Mouse (Mus musculus) stomach, embryonic 14.5 days (tissue): ENCODE measurements at regions not wholly inside any gene's neighbourhood (a gene's known extent, or its start where the extent isn't known, plus 50 kb on each side); places are given as distances from the start of the nearest gene placed in this dataset.

Experiments used
- ATAC-seq: fragments of 200-750 bp; cut with Nextera tagmentation; 2 replicates; pipeline ENCODE4 v1.8.0; 2017; ENCODE audit warnings: low read depth, moderate TSS enrichment; ENCODE audit not compliant: insufficient number of reproducible peaks, insufficient read depth, low FRiP score
- H3K27ac ChIP-seq: fragments of 300-500 bp; sonication (generic); 2 replicates; pipeline ENCODE4 v1.5.1; 2014; ENCODE audit warnings: mild to moderate bottlenecking, low read length, moderate library complexity, mixed read lengths
- H3K27me3 ChIP-seq: fragments of 300-500 bp; sonication (generic); 2 replicates; pipeline ENCODE4 v1.6.1; 2014; ENCODE audit warnings: low read length, control low read depth, mixed read lengths; ENCODE audit not compliant: control insufficient read depth, insufficient read depth
- H3K36me3 ChIP-seq: fragments of 300-500 bp; sonication (generic); 2 replicates; pipeline ENCODE4 v1.6.1; 2014; ENCODE audit warnings: mild to moderate bottlenecking, control low read depth, low read length, moderate library complexity, mixed read lengths; ENCODE audit not compliant: control insufficient read depth, insufficient read depth
- H3K4me1 ChIP-seq: fragments of 300-500 bp; sonication (generic); 2 replicates; pipeline ENCODE4 v1.6.1; 2014; ENCODE audit warnings: low read length, control low read depth, mixed read lengths; ENCODE audit not compliant: control insufficient read depth, insufficient read depth
- H3K4me2 ChIP-seq: fragments of 300-500 bp; sonication (generic); replicated peaks from 2 replicates; pipeline ENCODE4 v1.6.1; 2014; ENCODE audit warnings: low read depth, low read length, control low read depth
- H3K4me3 ChIP-seq: fragments of 300-500 bp; sonication (generic); 2 replicates; pipeline ENCODE4 v1.5.1; 2014; ENCODE audit warnings: low read depth, low read length, control low read depth
- H3K9ac ChIP-seq: fragments of 300-500 bp; sonication (generic); replicated peaks from 2 replicates; pipeline ENCODE4 v1.6.1; 2014; ENCODE audit warnings: low read depth, mild to moderate bottlenecking, control low read depth, low read length, moderate library complexity, mixed read lengths
- H3K9me3 ChIP-seq: fragments of 300-500 bp; sonication (generic); 2 replicates; pipeline ENCODE4 v1.6.1; 2016; ENCODE audit warnings: low read depth, low read length, control low read depth; ENCODE audit not compliant: control insufficient read depth
- WGBS: fragments of 180-500 bp; shearing (Covaris S2); extraction: QIAGEN DNeasy Blood & Tissue Kit; methylation state at CpG from one replicate; pipeline ENCODE4 v1.1.7; 2014; 5-methylcytosine and 5-hydroxymethylcytosine counted together

- no peaks in the 10 kb centered on the region for H3K36me3 ChIP-seq
- no peak overlapping the region for H3K9ac ChIP-seq
- no peak overlapping the region for H3K27ac ChIP-seq
- WGBS, result 81% methylated on average over 5 of the region's 5 CpGs
- no peak for ATAC-seq
- H3K4me2 ChIP-seq, result no peak overlapping the region
- no peak overlapping the region for H3K4me3 ChIP-seq
- no peaks in the 10 kb centered on the region for H3K27me3 ChIP-seq
- H3K9me3 ChIP-seq, result no peaks in the 10 kb centered on the region
- no peaks in the 10 kb centered on the region for H3K4me1 ChIP-seq
These were observed 56.9 kb downstream of the Dmrt2 start for GRCm38 (mm10) chr19:25729103-25729502.

GRCm38 (mm10) chr19:25729633-25730032, 57.4 kb downstream of the Dmrt2 start:
- no peak overlapping the region for H3K4me3 ChIP-seq
- no peaks in the 10 kb centered on the region for H3K9me3 ChIP-seq
- no peaks in the 10 kb centered on the region for H3K27me3 ChIP-seq
- no peak overlapping the region for H3K4me2 ChIP-seq
- no peaks in the 10 kb centered on the region for H3K4me1 ChIP-seq
- WGBS, result 100% methylated on average over 1 of the region's 1 CpGs
- no peaks in the 10 kb centered on the region for H3K36me3 ChIP-seq
- no peak overlapping the region for H3K9ac ChIP-seq
- no peak overlapping the region for H3K27ac ChIP-seq
- ATAC-seq, result no peak

GRCm38 (mm10) chr19:25778455-25778854, 106.2 kb downstream of the Dmrt2 start:
- H3K27me3 ChIP-seq, result no peaks in the 10 kb centered on the region
- no peak overlapping the region for H3K4me3 ChIP-seq
- WGBS, result 69% methylated on average over 4 of the region's 4 CpGs
- no peaks in the 10 kb centered on the region for H3K4me1 ChIP-seq
- H3K27ac ChIP-seq, result no peak overlapping the region
- H3K9me3 ChIP-seq, result no peaks in the 10 kb centered on the region
- ATAC-seq, result no peak
- no peak overlapping the region for H3K9ac ChIP-seq
- H3K36me3 ChIP-seq, result no peaks in the 10 kb centered on the region
- no peak overlapping the region for H3K4me2 ChIP-seq

GRCm38 (mm10) chr19:25779356-25779755, 107.1 kb downstream of the Dmrt2 start:
- WGBS, result 39% methylated on average over 7 of the region's 7 CpGs
- no peak for ATAC-seq
- Histone ChIP-seq H3K27ac (no peak overlapping the region), H3K9ac (no peak overlapping the region), H3K36me3 (no peaks in the 10 kb centered on the region), H3K4me3 (no peak overlapping the region), H3K4me2 (no peak overlapping the region), H3K27me3 (no peaks in the 10 kb centered on the region), H3K9me3 (no peaks in the 10 kb centered on the region), H3K4me1 (no peaks in the 10 kb centered on the region)

- Histone ChIP-seq H3K36me3 (no peaks in the 10 kb centered on the region), H3K4me2 (no peak overlapping the region), H3K9ac (no peak overlapping the region), H3K27me3 (no peaks in the 10 kb centered on the region), H3K27ac (no peak overlapping the region), H3K4me1 (no peaks in the 10 kb centered on the region), H3K9me3 (no peaks in the 10 kb centered on the region), H3K4me3 (no peak overlapping the region)
- ATAC-seq, result no peak
- WGBS, result 52% methylated on average over 7 of the region's 7 CpGs
These were observed 109.1 kb downstream of the Dmrt2 start for GRCm38 (mm10) chr19:25781314-25781713.

- Histone ChIP-seq H3K4me2 (no peak overlapping the region), H3K4me3 (no peak overlapping the region), H3K36me3 (no peaks in the 10 kb centered on the region), H3K9ac (no peak overlapping the region), H3K4me1 (no peaks in the 10 kb centered on the region), H3K9me3 (no peaks in the 10 kb centered on the region), H3K27ac (no peak overlapping the region), H3K27me3 (no peaks in the 10 kb centered on the region)
- no peak for ATAC-seq
- 70% methylated on average over 7 of the region's 7 CpGs for WGBS
These were observed 130.5 kb downstream of the Dmrt2 start for GRCm38 (mm10) chr19:25802692-25803091.

GRCm38 (mm10) chr19:25805351-25805750, 133.1 kb downstream of the Dmrt2 start:
- 62% methylated on average over 11 of the region's 11 CpGs for WGBS

GRCm38 (mm10) chr19:25813651-25814050, 141.4 kb downstream of the Dmrt2 start:
- Histone ChIP-seq H3K27me3 (no peaks in the 10 kb centered on the region), H3K4me1 (no peaks in the 10 kb centered on the region), H3K4me3 (no peak overlapping the region), H3K9me3 (no peaks in the 10 kb centered on the region), H3K27ac (no peak overlapping the region), H3K4me2 (no peak overlapping the region), H3K9ac (no peak overlapping the region), H3K36me3 (no peaks in the 10 kb centered on the region)
- WGBS, result 90% methylated on average over 7 of the region's 7 CpGs
- no peak for ATAC-seq

More at GRCm38 (mm10) chr19:25805351-25805750, 133.1 kb downstream of the Dmrt2 start:
- Histone ChIP-seq H3K9ac (no peak overlapping the region), H3K27me3 (no peaks in the 10 kb centered on the region), H3K4me2 (no peak overlapping the region), H3K36me3 (no peaks in the 10 kb centered on the region), H3K4me3 (no peak overlapping the region), H3K4me1 (no peaks in the 10 kb centered on the region), H3K9me3 (no peaks in the 10 kb centered on the region), H3K27ac (no peak overlapping the region)
- no peak for ATAC-seq

- WGBS, result 25% methylated on average over 4 of the region's 4 CpGs
- no peak overlapping the region for H3K4me2 ChIP-seq
- ATAC-seq, result no peak
- H3K9ac ChIP-seq, result no peak overlapping the region
- no peaks in the 10 kb centered on the region for H3K36me3 ChIP-seq
- no peak overlapping the region for H3K27ac ChIP-seq
- no peaks in the 10 kb centered on the region for H3K27me3 ChIP-seq
- no peaks in the 10 kb centered on the region for H3K4me1 ChIP-seq
- no peak overlapping the region for H3K4me3 ChIP-seq
- H3K9me3 ChIP-seq, result no peaks in the 10 kb centered on the region
These were observed 172.9 kb downstream of the Dmrt2 start for GRCm38 (mm10) chr19:25845158-25845557.
